Mouse (Mus musculus) myocyte (in vitro differentiated cells): ENCODE measurements at regions not wholly inside any gene's neighbourhood (a gene's known extent, or its start where the extent isn't known, plus 50 kb on each side); places are given as distances from the start of the nearest gene placed in this dataset.

Source experiments
- H3K27me3 ChIP-seq: one replicate; pipeline ENCODE4 v1.6.1; 2011; ENCODE audit not compliant: control insufficient read depth, insufficient read depth, insufficient read length
- H3K36me3 ChIP-seq: one replicate; pipeline ENCODE4 v1.6.1; 2011; ENCODE audit not compliant: control insufficient read depth, insufficient read depth
- H3K4me2 ChIP-seq: one replicate; pipeline ENCODE4 v1.6.1; 2011; ENCODE audit warnings: low read depth, control low read depth
- H3K4me3 ChIP-seq: one replicate; pipeline ENCODE4 v1.5.1; 2011; ENCODE audit warnings: mild to moderate bottlenecking, control low read depth, moderate library complexity
- H3K79me2 ChIP-seq: one replicate; pipeline ENCODE4 v1.6.1; 2011; ENCODE audit not compliant: control insufficient read depth, insufficient read depth
- H3ac ChIP-seq: one replicate; pipeline ENCODE4 v1.6.1; 2011; ENCODE audit not compliant: control insufficient read depth, insufficient read length
- CEBPB ChIP-seq: IDR thresholded peaks from 2 replicates; pipeline ENCODE4 v1.6.1; 2011; ENCODE audit warnings: mild to moderate bottlenecking, moderate library complexity; ENCODE audit not compliant: poor library complexity, insufficient read depth, severe bottlenecking
- E2F4 ChIP-seq: IDR thresholded peaks from one replicate; pipeline ENCODE4 v1.6.1; 2011; ENCODE audit warnings: mild to moderate bottlenecking, control low read depth, moderate library complexity; ENCODE audit not compliant: insufficient read depth
- MAX ChIP-seq: IDR thresholded peaks from one replicate; pipeline ENCODE4 v1.6.1; 2011; ENCODE audit warnings: low read depth, mild to moderate bottlenecking, control low read depth
- MYOD1 ChIP-seq, 3 experiments: IDR thresholded peaks; one replicate each; pipeline ENCODE4 v1.6.1; 2011; ENCODE audit warnings: control low read depth in 2 of 3, low read depth in 2 of 3, mild to moderate bottlenecking in 2 of 3, moderate library complexity in 1 of 3; ENCODE audit not compliant: insufficient read length in 2 of 3, control insufficient read depth in 1 of 3
- MYOG ChIP-seq, 3 experiments: IDR thresholded peaks; one replicate each; pipeline ENCODE4 v1.6.1; 2011; ENCODE audit warnings: control low read depth in 2 of 3, low read depth in 2 of 3, mild to moderate bottlenecking in 2 of 3; ENCODE audit not compliant: insufficient read length in 2 of 3, control insufficient read depth in 1 of 3, insufficient read depth in 1 of 3
- POLR2A ChIP-seq: IDR thresholded peaks from one replicate; pipeline ENCODE4 v1.6.1; 2011; ENCODE audit warnings: low read depth, mild to moderate bottlenecking, control low read depth, moderate library complexity; ENCODE audit not compliant: insufficient read length
- POLR2AphosphoS2 ChIP-seq: IDR thresholded peaks from one replicate; pipeline ENCODE4 v1.6.1; 2011; ENCODE audit warnings: low read depth, control low read depth; ENCODE audit not compliant: insufficient read length
- REST ChIP-seq: IDR thresholded peaks from one replicate; pipeline ENCODE4 v1.6.1; 2011; ENCODE audit warnings: mild to moderate bottlenecking, control low read depth, moderate library complexity; ENCODE audit not compliant: insufficient read depth, insufficient read length
- SRF ChIP-seq: IDR thresholded peaks from one replicate; pipeline ENCODE4 v1.6.1; 2011; ENCODE audit warnings: low read depth; ENCODE audit not compliant: control insufficient read depth, insufficient read length
- TCF12 ChIP-seq: IDR thresholded peaks from one replicate; pipeline ENCODE4 v1.6.1; 2011; ENCODE audit warnings: mild to moderate bottlenecking, control low read depth; ENCODE audit not compliant: poor library complexity, insufficient read depth, severe bottlenecking
- TCF3 ChIP-seq: IDR thresholded peaks from one replicate; pipeline ENCODE4 v1.6.1; 2011; ENCODE audit warnings: low read depth, control low read depth; ENCODE audit not compliant: insufficient read length
- USF1 ChIP-seq: IDR thresholded peaks from one replicate; pipeline ENCODE4 v1.6.1; 2011; ENCODE audit warnings: low read depth, mild to moderate bottlenecking, control low read depth, moderate library complexity

DNA sequence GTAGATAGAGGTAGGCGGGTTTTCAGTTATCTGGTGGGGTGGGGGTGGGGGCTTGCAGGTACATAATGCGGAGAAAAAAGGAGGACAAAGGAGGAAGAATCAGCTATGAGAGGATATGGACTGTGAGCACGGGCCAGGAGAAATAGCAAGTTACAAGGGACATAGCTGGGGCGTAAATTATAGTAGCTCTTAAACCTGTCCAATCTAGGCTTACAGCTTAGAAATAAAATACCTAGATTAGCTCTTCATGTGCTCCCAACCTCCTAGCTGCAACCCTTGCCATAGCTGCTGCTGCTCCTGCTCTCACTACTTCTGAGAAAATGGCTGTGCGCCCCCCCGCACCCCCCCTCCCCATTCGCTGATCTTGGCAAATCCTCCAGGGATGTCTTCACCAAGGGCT lies 161.0 kb downstream of the AI429214 start:
- Histone ChIP-seq H3ac (no peak overlapping the region), H3K36me3 (no peaks in the 10 kb centered on the region), H3K4me3 (no peak overlapping the region), H3K79me2 (no peaks in the 10 kb centered on the region), H3K27me3 (no peaks in the 10 kb centered on the region), H3K4me2 (no peak overlapping the region)
- TF ChIP-seq E2F4 = no peak
- no peak for TF ChIP-seq POLR2AphosphoS2
- no peak for TF ChIP-seq MYOG (IDR thresholded peaks at IDR 0.05; ENCODE audit: control insufficient read depth in 1 of 3, insufficient read depth in 1 of 3, insufficient read length in 2 of 3, low read depth in 2 of 3)
- TF ChIP-seq TCF3 = no peak

DNA sequence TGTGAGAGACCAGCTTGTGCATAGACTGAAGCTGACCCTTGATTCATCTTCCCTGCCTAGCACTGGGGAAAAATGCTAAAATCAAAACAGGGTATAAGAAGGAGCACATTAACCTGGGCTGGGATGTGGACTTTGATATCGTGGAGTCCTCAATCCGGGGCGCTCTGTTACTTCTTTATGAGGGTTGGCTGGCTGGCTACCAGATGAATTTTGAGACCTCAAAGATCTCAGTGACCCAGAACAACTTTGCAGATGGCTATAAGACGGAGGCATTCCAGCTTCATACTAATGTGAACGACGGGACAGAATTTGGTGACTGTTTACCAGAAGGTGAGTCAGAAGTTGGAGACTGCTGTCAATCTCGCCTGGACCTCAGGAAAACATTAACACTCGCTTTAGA lies 161.5 kb downstream of the AI429214 start:
- Histone ChIP-seq H3K27me3 (no peaks in the 10 kb centered on the region), H3ac (no peak overlapping the region), H3K36me3 (no peaks in the 10 kb centered on the region), H3K4me3 (no peak overlapping the region), H3K4me2 (no peak overlapping the region), H3K79me2 (no peaks in the 10 kb centered on the region)
- TF ChIP-seq CEBPB (no peak), USF1 (no peak), TCF3 (no peak), E2F4 (no peak), POLR2A (no peak), POLR2AphosphoS2 (no peak), MAX (no peak), MYOG (IDR thresholded peaks at IDR 0.05; ENCODE audit: control insufficient read depth in 1 of 3, insufficient read depth in 1 of 3, insufficient read length in 2 of 3, low read depth in 2 of 3) (no peak), TCF12 (no peak), MYOD1 (IDR thresholded peaks at IDR 0.05; ENCODE audit: control insufficient read depth in 1 of 3, insufficient read length in 2 of 3, low read depth in 2 of 3) (no peak), SRF (no peak), REST (no peak)

DNA sequence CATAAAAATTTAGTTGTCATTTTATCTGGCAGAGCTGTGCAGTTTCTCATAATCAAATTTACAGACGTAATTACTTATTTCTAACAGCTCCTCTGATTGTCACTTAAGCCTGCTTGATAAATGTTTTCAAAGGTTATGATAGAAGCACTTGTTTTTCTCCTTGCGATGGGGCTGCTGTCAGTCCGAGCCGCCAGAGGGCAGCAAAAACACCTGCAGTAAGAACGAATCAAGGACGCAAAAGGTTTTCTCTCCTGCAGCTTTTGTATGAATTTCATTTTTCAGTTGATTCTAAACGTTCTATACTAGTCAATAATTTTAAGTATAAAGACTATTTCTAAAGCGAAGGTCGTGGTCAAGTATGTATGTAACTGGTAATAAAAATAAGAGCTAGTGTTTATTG lies 166.1 kb downstream of the AI429214 start:
- Histone ChIP-seq H3K4me2 (no peak overlapping the region), H3K4me3 (no peak overlapping the region), H3K27me3 (no peaks in the 10 kb centered on the region), H3K36me3 (no peaks in the 10 kb centered on the region), H3ac (no peak overlapping the region), H3K79me2 (no peaks in the 10 kb centered on the region)
- no peak for TF ChIP-seq REST
- TF ChIP-seq SRF = no peak
- no peak for TF ChIP-seq MYOG (IDR thresholded peaks at IDR 0.05; ENCODE audit: control insufficient read depth in 1 of 3, insufficient read depth in 1 of 3, insufficient read length in 2 of 3, low read depth in 2 of 3)
- TF ChIP-seq TCF12 = no peak
- TF ChIP-seq CEBPB = no peak
- TF ChIP-seq USF1 = no peak
- TF ChIP-seq E2F4 = no peak
- TF ChIP-seq MAX = no peak
- TF ChIP-seq TCF3 = no peak
- TF ChIP-seq POLR2AphosphoS2 = no peak
- no peak for TF ChIP-seq MYOD1 (IDR thresholded peaks at IDR 0.05; ENCODE audit: control insufficient read depth in 1 of 3, insufficient read length in 2 of 3, low read depth in 2 of 3)
- no peak for TF ChIP-seq POLR2A

DNA sequence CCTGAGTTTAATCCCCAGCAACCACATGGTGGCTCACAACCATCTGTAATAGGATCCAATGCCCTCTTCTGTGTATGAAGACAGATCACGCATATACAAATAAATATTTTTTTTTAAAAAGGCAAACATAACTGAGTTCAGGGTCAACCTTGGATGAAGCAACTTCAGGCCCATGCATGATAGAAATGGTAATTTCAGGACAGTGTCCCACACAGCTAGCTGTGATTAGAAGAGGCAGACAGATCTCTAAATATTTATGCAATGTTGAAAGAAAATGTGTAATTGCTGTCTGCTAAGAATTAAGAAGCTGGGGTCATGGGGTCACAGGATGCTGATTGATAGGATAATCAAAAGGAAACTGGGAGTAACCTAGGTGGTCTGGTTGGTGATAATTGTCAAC lies 203.5 kb downstream of the AI429214 start:
- H3K4me3 ChIP-seq = no peak overlapping the region
- TF ChIP-seq POLR2A (no peak), USF1 (no peak), CEBPB (no peak), MAX (no peak), TCF3 (no peak)
- no peaks in the 10 kb centered on the region for H3K79me2 ChIP-seq
- H3K4me2 ChIP-seq = no peak overlapping the region
- no peak overlapping the region for H3ac ChIP-seq
- no peaks in the 10 kb centered on the region for H3K36me3 ChIP-seq
- no peaks in the 10 kb centered on the region for H3K27me3 ChIP-seq

DNA sequence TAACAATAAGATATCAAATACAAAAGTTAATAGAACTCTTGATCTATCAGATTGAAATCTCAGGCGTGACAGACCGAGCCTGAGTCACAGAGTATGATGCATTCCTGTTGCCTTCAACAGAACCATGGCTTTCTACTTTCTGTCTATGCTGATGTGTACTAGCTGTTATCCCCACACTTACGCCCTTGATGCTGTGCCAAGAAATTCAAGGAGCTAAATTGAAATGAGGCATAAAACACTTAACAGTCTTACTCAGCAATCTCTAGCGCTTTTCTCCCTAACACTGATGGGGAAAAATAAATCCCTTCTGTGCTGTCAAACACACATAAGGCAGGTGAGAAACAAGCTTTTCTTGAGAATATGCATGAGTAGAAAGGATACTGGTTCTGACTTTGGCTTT lies 222.5 kb downstream of the AI429214 start:
- Histone ChIP-seq H3ac (no peak overlapping the region), H3K4me3 (no peak overlapping the region)

More for the DNA sequence above, 222.5 kb downstream of the AI429214 start:
- no peaks in the 10 kb centered on the region for H3K27me3 ChIP-seq
- TF ChIP-seq POLR2AphosphoS2 (no peak), MYOG (IDR thresholded peaks at IDR 0.05; ENCODE audit: control insufficient read depth in 1 of 3, insufficient read depth in 1 of 3, insufficient read length in 2 of 3, low read depth in 2 of 3) (no peak), CEBPB (no peak), REST (no peak), SRF (no peak), TCF12 (no peak), E2F4 (no peak), TCF3 (no peak), MAX (no peak), USF1 (no peak), MYOD1 (IDR thresholded peaks at IDR 0.05; ENCODE audit: control insufficient read depth in 1 of 3, insufficient read length in 2 of 3, low read depth in 2 of 3) (no peak), POLR2A (no peak)
- H3K36me3 ChIP-seq = no peaks in the 10 kb centered on the region
- no peaks in the 10 kb centered on the region for H3K79me2 ChIP-seq
- no peak overlapping the region for H3K4me2 ChIP-seq
